Mouse (Mus musculus): ENCODE results near the gene Gm20896.
"Not testable (repeated sequence)": the region's sequence is repeated elsewhere in the genome, so short reads cannot be mapped to it uniquely, and the experiment has no call there.

Gene Gm20896

GRCm38 (mm10) chrY:35921426-35921825 lies at the start of gene Gm20896:
Gm20896 (minus strand) TSS chrY:35921526.
- in situ Hi-C loops (cut with MboI): not testable (repeated sequence)
